Mouse (Mus musculus) neural tube, embryonic 13.5 days (tissue): ENCODE measurements at regions not wholly inside any gene's neighbourhood (a gene's known extent, or its start where the extent isn't known, plus 50 kb on each side); places are given as distances from the start of the nearest gene placed in this dataset.
A peak's percentile ranks its signal among the peaks of the same experiment; 100 is the strongest.

Experiments used
- ATAC-seq: fragments of 200-750 bp; cut with Nextera tagmentation; 2 replicates; pipeline ENCODE4 v1.8.0; 2017; ENCODE audit warnings: low read depth, mild to moderate bottlenecking, moderate TSS enrichment, moderate library complexity
- H3K27ac ChIP-seq: fragments of 300-500 bp; sonication (generic); replicated peaks from 2 replicates; pipeline ENCODE4 v1.5.1; 2015; ENCODE audit warnings: moderate library complexity, mild to moderate bottlenecking, inconsistent platforms
- H3K27me3 ChIP-seq: fragments of 300-500 bp; sonication (generic); 2 replicates; pipeline ENCODE4 v1.6.1; 2015; ENCODE audit warnings: mild to moderate bottlenecking, inconsistent platforms
- H3K36me3 ChIP-seq: fragments of 300-500 bp; sonication (generic); 2 replicates; pipeline ENCODE4 v1.6.1; 2015; ENCODE audit warnings: mild to moderate bottlenecking, inconsistent platforms
- H3K4me1 ChIP-seq: fragments of 300-500 bp; sonication (generic); replicated peaks from 2 replicates; pipeline ENCODE4 v1.6.1; 2015; ENCODE audit warnings: inconsistent platforms
- H3K4me2 ChIP-seq: fragments of 300-500 bp; sonication (generic); 2 replicates; pipeline ENCODE4 v1.6.1; 2015; ENCODE audit warnings: inconsistent platforms, mild to moderate bottlenecking, moderate library complexity
- H3K4me3 ChIP-seq: fragments of 300-500 bp; sonication (generic); 2 replicates; pipeline ENCODE4 v1.5.1; 2015; ENCODE audit warnings: mild to moderate bottlenecking, inconsistent platforms
- H3K9ac ChIP-seq: fragments of 300-500 bp; sonication (generic); 2 replicates; pipeline ENCODE4 v1.6.1; 2015; ENCODE audit warnings: moderate library complexity, mild to moderate bottlenecking, inconsistent platforms
- H3K9me3 ChIP-seq: fragments of 300-500 bp; sonication (generic); 2 replicates; pipeline ENCODE4 v1.6.1; 2016; ENCODE audit warnings: inconsistent platforms
- WGBS: fragments of 180-500 bp; shearing (Covaris S2); methylation state at CpG from one replicate; pipeline ENCODE4 v1.1.7; 2015; 5-methylcytosine and 5-hydroxymethylcytosine counted together

DNA sequence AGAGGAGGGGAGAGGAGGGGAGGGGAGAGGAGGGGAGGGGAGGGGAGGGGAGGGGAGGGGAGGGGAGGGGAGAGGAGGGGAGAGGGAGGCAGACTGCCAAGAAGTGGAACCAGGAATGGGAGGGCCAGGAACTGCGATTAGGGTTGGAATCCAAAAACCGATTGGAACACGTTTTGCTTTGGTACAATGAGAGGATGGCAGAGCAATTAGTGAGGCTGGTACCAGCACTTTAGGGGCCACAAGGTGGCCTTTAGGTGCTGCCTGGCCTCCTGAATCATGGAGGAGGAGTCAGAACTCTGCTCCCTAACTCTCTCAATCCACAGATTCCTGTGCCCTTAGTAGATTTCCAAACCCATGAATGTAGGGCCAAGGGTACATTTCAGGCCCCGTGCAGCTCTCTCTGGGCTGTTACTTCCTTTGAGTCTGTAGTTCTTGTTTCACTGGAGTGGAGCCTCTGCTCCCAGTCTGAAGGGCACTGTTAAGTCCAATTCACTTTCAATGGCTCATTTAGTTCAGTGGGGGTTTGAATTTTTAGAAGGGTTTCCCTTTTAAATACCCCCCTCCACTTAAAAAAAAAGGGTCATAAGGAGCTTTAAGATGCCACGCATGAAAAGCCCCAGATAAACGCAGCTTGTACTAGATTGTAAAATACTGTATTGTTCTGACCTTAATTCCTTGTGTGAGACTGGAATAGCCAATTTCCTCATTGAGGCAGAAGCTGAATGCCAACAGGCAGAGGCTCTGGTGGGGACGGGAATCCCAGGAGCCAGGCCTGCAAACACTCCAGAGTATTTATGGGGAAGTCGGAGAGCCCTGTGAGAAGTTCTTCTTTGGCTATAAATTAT, 102.4 kb upstream of the Ranbp3l start:
- peaks cover 11% of the 10 kb centered on the region for H3K4me1 ChIP-seq
- peak; percentile 80 for ATAC-seq
- 30% methylated on average over 8 of the region's 8 CpGs for WGBS
- H3K4me2 ChIP-seq = no peak overlapping the region
- no peaks in the 10 kb centered on the region for H3K36me3 ChIP-seq
- no peak overlapping the region for H3K9ac ChIP-seq
- H3K27ac ChIP-seq = peak overlapping the region; percentile 35
- no peaks in the 10 kb centered on the region; the same call in 1 of the 2 replicates for H3K9me3 ChIP-seq
- no peak overlapping the region for H3K4me3 ChIP-seq
- no peaks in the 10 kb centered on the region for H3K27me3 ChIP-seq

DNA sequence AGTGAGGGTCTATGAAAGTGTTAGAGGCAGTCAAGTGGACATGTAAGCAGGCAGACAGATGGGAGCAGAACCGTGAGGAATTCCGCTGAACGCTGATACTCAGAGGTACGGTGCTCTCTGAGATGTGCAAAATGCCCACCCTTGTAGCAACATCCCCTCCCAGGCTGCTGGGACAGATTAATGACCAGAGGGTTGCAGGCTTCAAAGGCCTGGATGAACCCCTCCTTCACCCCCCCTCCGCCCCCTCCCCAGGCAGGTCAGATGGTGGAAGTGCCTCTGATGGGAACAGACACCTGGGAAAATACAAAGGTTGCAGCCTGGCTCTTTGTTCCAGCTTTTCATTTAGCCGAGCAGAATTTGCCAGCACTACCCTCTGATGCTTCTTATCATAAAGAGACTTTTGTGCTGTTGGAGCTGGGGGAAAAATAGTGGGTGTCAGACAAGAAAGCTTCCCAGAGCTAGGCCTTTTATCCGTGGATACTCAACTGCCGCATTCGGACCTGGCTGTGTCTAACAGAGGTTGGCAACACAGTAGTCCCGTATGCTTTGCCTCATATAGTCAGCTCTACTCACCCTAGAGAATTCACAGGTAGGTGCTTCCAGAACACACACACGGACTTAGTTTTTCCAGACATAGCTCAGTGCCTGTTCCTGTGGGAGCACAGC, 111.2 kb upstream of the Ranbp3l start:
- no peak overlapping the region for H3K27ac ChIP-seq

DNA sequence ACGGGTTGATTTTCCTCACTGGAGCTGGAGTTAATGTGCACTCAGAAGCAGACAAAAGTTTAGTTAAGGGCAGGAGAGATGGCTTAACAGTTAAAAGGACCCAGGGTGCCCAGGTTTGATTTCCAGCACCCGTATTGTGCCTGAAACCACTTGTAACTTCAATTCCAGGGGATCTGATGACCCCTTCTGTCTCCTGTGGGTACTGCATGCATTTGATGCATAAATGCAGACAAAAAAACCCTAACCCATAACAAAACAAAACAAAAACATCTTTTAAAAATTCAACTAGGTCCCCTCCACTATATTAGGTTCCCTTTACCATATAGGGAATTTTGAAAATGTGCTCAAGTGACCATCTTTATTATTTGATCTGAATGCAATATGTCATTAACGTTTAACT, 112.2 kb upstream of the Ranbp3l start:
- 97% methylated on average over 3 of the region's 3 CpGs for whole genome bisulfite sequencing
- H3K27ac ChIP-seq = no peak overlapping the region
- no peak overlapping the region for H3K9ac ChIP-seq
- H3K4me2 ChIP-seq = no peak overlapping the region
- peaks cover 8% of the 10 kb centered on the region for H3K4me1 ChIP-seq
- no peaks in the 10 kb centered on the region for H3K27me3 ChIP-seq
- H3K4me3 ChIP-seq = no peak overlapping the region
- H3K9me3 ChIP-seq = peaks cover 12% of the 10 kb centered on the region
- no peak for ATAC-seq
- H3K36me3 ChIP-seq = no peaks in the 10 kb centered on the region

More for the DNA sequence above, 111.2 kb upstream of the Ranbp3l start:
- Histone ChIP-seq H3K4me1 (peaks cover 8% of the 10 kb centered on the region), H3K9me3 (peaks cover 7% of the 10 kb centered on the region), H3K36me3 (no peaks in the 10 kb centered on the region), H3K4me2 (no peak overlapping the region), H3K9ac (no peak overlapping the region), H3K27me3 (no peaks in the 10 kb centered on the region), H3K4me3 (no peak overlapping the region)
- no peak; the same call in 1 of the 2 replicates for ATAC-seq
- 34% methylated on average over 11 of the region's 11 CpGs for WGBS

DNA sequence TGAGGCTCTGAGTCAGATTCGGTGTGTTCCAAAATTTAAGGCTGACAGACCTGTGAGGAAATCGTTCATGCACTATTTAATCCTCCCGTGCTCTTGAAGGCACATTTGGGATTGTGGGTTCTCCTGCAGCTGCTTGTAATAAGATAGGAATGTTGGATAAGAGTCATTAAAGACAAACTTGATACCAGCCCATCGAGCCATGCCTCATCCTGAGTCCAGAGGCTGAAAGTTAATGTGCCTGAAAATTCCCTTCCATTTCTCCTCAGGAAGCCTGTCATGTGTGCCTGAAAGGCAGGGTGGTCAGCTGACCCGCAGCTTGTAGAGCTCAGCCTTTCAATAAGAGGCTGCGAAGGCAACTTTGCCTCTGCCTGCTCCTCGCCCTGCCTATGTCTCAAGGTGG, 113.4 kb upstream of the Ranbp3l start:
- H3K9ac ChIP-seq = no peak overlapping the region
- ATAC-seq = no peak
- no peak overlapping the region for H3K4me2 ChIP-seq
- no peaks in the 10 kb centered on the region for H3K36me3 ChIP-seq
- 0 out of 2 replicates have a peak, but pooled peaks cover 9% of the 10 kb centered on the region for H3K9me3 ChIP-seq
- no peak overlapping the region for H3K27ac ChIP-seq
- WGBS = 83% methylated on average over 7 of the region's 7 CpGs
- H3K27me3 ChIP-seq = no peaks in the 10 kb centered on the region
- no peak overlapping the region for H3K4me3 ChIP-seq
- peaks cover 8% of the 10 kb centered on the region for H3K4me1 ChIP-seq

DNA sequence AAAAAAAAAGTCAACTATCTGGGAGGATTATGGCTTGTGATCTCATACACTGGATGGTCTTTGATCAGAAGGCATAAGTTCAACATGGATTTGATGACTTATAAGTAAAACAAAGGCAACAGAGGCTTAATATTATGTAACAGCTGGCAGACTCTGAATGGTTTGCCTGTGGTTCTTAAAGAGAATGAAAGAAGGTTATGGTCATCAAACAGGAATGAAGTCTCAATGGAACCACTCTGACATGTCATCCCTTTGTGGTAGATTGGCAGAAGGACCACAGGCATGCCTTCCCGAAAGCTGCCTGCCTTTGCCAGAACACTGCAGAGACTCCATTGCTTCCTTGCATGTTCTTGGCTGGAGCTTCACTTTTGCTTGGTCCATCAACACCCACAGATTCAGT, 116.8 kb upstream of the Ranbp3l start:
- H3K27me3 ChIP-seq = no peaks in the 10 kb centered on the region
- H3K4me1 ChIP-seq = no peaks in the 10 kb centered on the region
- no peak for ATAC-seq
- 0 out of 2 replicates have a peak, but pooled peaks cover 9% of the 10 kb centered on the region for H3K9me3 ChIP-seq
- no peak overlapping the region for H3K4me2 ChIP-seq
- WGBS = 96% methylated on average over 1 of the region's 1 CpGs
- no peak overlapping the region for H3K27ac ChIP-seq
- no peak overlapping the region for H3K9ac ChIP-seq
- H3K36me3 ChIP-seq = no peaks in the 10 kb centered on the region
- H3K4me3 ChIP-seq = no peak overlapping the region

DNA sequence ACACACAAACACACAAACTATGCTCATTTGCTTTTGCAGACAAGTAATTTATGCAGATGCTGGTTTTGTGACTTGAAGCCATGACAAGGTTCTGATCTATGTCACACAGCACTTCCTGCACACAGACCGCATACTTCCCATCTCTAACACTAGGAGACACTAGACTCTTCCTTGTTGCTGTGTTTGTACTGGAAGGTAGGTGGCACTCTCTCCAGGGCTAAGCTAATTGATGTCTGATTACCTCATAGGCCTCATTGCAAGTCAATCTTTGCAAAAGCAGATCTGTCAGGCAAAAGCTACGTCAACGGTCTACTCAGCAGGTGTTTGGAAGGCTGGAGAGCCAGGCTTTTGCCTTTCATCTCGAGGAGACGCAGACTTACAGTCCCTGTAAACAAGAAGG, 118.3 kb upstream of the Ranbp3l start:
- no peak overlapping the region for H3K9ac ChIP-seq
- H3K36me3 ChIP-seq = no peaks in the 10 kb centered on the region
- 0 out of 2 replicates have a peak, but pooled peaks cover 5% of the 10 kb centered on the region for H3K9me3 ChIP-seq
- no peaks in the 10 kb centered on the region for H3K27me3 ChIP-seq
- no peak overlapping the region for H3K4me2 ChIP-seq
- H3K4me3 ChIP-seq = no peak overlapping the region
- ATAC-seq = no peak
- no peak overlapping the region for H3K27ac ChIP-seq
- H3K4me1 ChIP-seq = no peaks in the 10 kb centered on the region
- WGBS = 71% methylated on average over 5 of the region's 5 CpGs

DNA sequence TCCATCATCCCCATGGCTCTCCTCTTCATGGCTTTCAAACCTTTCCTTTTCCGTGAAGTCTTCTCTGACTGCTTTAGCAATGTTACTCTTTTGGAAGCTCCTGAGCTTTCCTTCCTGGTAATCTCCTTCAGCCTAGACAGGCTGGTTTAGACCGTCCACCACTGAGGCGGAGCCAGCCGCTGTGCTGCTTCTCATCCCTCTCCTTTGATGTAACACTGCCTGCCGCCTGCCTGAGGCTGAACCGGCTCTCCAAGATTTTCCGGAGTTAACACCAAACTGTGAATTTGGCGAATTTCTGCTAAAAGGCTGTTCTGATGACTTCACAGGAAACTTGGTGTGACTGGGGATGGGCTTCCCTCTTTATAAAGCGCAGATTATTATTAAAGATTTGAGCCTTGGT, 125.6 kb upstream of the Ranbp3l start:
- no peaks in the 10 kb centered on the region for H3K27me3 ChIP-seq
- H3K9ac ChIP-seq = no peak overlapping the region
- no peak overlapping the region for H3K4me3 ChIP-seq
- no peak for ATAC-seq
- no peak overlapping the region for H3K4me2 ChIP-seq
- H3K4me1 ChIP-seq = no peaks in the 10 kb centered on the region
- no peaks in the 10 kb centered on the region for H3K9me3 ChIP-seq
- H3K36me3 ChIP-seq = no peaks in the 10 kb centered on the region
- whole genome bisulfite sequencing = 63% methylated on average over 9 of the region's 9 CpGs
- H3K27ac ChIP-seq = no peak overlapping the region

DNA sequence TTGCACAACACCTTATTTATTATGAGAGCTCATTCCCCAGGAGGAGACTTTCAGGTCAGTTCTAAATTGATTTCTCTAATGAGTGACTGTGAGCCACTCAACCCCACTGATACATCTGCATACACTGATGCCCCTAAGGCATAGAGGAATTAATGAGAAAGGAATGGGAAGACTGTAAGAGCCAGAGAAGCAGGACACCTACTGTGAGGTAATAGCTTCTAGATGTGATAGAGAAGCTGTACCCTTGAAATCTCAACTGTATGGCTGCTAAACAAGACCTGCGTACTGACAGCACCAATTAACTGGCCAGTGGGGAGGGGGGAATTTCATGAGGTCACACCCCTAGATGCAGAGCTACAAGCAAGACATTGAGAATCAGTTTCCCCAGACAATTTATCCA, 128.3 kb upstream of the Ranbp3l start:
- no peak overlapping the region for H3K4me2 ChIP-seq
- H3K27me3 ChIP-seq = no peaks in the 10 kb centered on the region
- H3K27ac ChIP-seq = no peak overlapping the region
- ATAC-seq = peak; percentile 82; the same call in 1 of the 2 replicates
- H3K9me3 ChIP-seq = no peaks in the 10 kb centered on the region
- WGBS = 59% methylated on average over 1 of the region's 1 CpGs
- no peak overlapping the region for H3K9ac ChIP-seq
- no peaks in the 10 kb centered on the region for H3K4me1 ChIP-seq
- no peak overlapping the region for H3K4me3 ChIP-seq
- no peaks in the 10 kb centered on the region for H3K36me3 ChIP-seq

DNA sequence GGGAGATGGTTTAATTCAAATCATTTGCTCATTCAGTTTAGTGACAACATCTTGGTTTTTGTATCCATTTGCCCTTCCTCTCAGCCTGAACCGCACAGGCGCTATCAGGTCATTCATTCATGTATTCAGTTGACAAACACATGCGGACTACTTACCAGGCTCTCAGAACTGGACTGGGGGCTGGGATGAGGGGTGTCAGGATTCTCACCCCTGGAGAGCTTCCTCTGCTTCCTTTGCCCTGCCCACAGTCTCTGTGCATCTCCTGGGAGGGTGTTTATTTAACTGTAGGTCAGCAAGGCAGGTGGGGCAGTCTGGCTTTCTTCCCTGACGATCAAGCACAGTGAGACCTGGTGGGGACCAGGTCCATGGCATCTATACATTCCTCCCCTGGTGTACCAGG, 123.6 kb upstream of the Slc1a3 start:
- peaks cover 11% of the 10 kb centered on the region for H3K4me1 ChIP-seq
- H3K27me3 ChIP-seq = no peaks in the 10 kb centered on the region
- ATAC-seq = no peak
- H3K9ac ChIP-seq = no peak overlapping the region
- 91% methylated on average over 4 of the region's 4 CpGs for WGBS
- no peaks in the 10 kb centered on the region for H3K36me3 ChIP-seq
- no peak overlapping the region for H3K4me2 ChIP-seq
- no peak overlapping the region for H3K27ac ChIP-seq
- no peaks in the 10 kb centered on the region for H3K9me3 ChIP-seq
- H3K4me3 ChIP-seq = no peak overlapping the region

DNA sequence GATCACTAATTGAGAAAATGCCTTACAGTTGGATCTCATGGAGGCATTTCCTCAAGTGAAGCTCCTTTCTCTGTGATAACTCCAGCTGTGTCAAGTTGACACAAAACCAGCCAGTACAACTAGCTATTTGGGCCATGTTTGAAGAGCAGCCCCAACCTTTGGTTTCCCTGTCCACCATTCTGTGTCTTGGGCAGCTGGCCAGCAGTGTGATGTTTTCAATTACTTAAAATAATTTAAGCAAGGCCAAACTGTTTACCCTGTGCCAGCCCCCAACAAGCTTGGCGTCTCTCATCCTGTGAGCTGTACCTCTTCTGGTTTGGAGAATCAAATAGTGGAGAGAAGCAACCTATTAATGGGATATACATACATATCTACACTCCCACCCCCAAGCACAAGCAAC, 122.4 kb upstream of the Slc1a3 start:
- H3K9me3 ChIP-seq = no peaks in the 10 kb centered on the region
- ATAC-seq = no peak
- H3K4me3 ChIP-seq = no peak overlapping the region
- no peak overlapping the region for H3K4me2 ChIP-seq
- no peaks in the 10 kb centered on the region for H3K27me3 ChIP-seq
- H3K36me3 ChIP-seq = no peaks in the 10 kb centered on the region
- peaks cover 11% of the 10 kb centered on the region for H3K4me1 ChIP-seq
- no peak overlapping the region for H3K27ac ChIP-seq
- H3K9ac ChIP-seq = no peak overlapping the region
- 74% methylated on average over 1 of the region's 1 CpGs for WGBS

DNA sequence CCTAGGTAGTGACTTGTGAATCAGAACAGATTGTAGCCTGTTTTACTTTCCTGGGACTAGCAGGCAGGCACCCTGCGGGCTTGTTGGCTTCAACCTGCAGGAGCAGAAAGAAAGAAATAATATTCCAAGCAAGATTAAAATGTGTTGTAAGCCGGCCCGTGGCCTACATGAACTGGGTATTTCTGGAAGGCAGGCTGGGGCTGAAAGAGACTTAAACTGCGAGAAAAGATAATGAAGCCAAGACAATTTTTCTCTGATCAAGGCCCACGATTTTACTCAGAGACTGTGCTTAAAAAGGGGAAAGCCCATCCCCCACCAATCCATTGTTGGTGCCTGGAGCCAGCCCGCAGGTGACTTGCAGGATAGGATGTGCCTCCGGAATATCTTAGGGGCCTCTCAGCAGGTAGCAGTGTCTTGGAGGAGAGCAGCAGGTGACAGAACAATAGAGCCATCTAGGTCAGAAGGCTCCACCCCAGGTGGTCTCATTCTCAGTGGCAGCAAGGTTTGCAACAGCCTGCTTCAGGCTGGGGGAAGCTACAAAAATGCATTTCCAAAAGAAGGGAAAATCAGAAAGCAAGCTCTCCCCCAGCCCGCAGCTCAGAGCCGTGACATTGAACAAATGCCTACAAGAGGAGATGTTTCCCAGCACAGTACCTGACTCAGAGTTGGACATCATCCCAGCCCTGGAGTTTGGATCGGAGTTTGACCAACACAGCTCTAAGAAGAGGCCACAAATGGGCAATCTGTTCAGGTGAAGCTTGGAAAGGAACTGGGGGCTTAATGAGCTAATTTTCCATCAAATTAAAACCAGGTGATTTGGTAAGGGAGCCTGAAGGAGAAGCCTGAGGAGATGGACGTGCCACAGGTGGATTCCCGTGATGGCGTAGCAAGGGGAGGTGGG, 121.4 kb upstream of the Slc1a3 start:
- Histone ChIP-seq H3K4me1 (peaks cover 11% of the 10 kb centered on the region), H3K27me3 (no peaks in the 10 kb centered on the region), H3K4me3 (no peak overlapping the region), H3K27ac (no peak overlapping the region), H3K36me3 (no peaks in the 10 kb centered on the region), H3K4me2 (no peak overlapping the region), H3K9ac (no peak overlapping the region), H3K9me3 (no peaks in the 10 kb centered on the region)
- WGBS = 36% methylated on average over 13 of the region's 13 CpGs
- no peak for ATAC-seq

DNA sequence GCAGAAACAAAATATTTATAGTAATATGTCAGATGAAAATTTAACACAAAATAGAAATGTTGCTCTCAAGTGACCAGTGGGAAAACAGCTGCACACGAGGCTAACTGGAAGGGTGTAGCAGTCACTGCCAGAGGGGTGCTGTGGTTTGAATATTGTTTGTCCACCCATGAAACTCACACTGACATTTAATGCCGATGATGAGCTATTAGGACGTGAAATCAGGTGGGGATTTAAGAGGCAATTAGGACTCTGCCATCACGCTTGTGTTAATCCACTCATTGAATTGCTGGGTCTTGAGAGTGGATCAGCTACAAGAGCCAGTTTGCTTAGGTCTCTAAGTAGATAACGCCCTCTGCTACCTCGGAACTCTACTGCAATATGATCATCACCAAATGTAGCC, 114.3 kb upstream of the Slc1a3 start:
- ATAC-seq = no peak
- H3K4me2 ChIP-seq = no peak overlapping the region
- no peaks in the 10 kb centered on the region for H3K4me1 ChIP-seq
- no peak overlapping the region for H3K4me3 ChIP-seq
- H3K9ac ChIP-seq = no peak overlapping the region
- 70% methylated on average over 6 of the region's 6 CpGs for WGBS
- H3K36me3 ChIP-seq = no peaks in the 10 kb centered on the region
- H3K9me3 ChIP-seq = no peaks in the 10 kb centered on the region
- no peak overlapping the region for H3K27ac ChIP-seq
- no peaks in the 10 kb centered on the region for H3K27me3 ChIP-seq
